Mouse (Mus musculus) embryonic fibroblast, embryonic 13.5 days (primary cell): ENCODE measurements around the gene Sept8.

Source experiments
- CTCF ChIP-seq: IDR thresholded peaks from 2 replicates; pipeline ENCODE4 v1.5.1; 2011; ENCODE audit warnings: mild to moderate bottlenecking, control low read depth, low read length, moderate library complexity, borderline replicate concordance; ENCODE audit not compliant: insufficient read depth
- POLR2A ChIP-seq: IDR thresholded peaks from 2 replicates; pipeline ENCODE4 v1.6.1; 2011; ENCODE audit warnings: low read depth, mild to moderate bottlenecking, control low read depth, low read length, moderate library complexity

GRCm38 (mm10) chr11:53469968-53470695, 48.9 kb upstream of the Sept8 start, which contains the start of gene Gm9837:
- TF ChIP-seq CTCF (peak; percentile 97), POLR2A (no peak; the same call in 1 of the 2 replicates)
